Mouse (Mus musculus): Measurements from ENCODE around the gene Larp4.
A peak's percentile ranks its signal among the peaks of the same experiment; 100 is the strongest.

Larp4 gene

GRCm38 (mm10) chr15:100057698-100058097 lies 87.8 kb downstream of the Larp4 start:
- DNase-seq (ENCODE audit: low read depth, low spot score) = no peak

- DNase-seq (ENCODE audit: low read depth, low spot score) = no peak
Observed at GRCm38 (mm10) chr15:100058143-100058542, 88.3 kb downstream of the Larp4 start.

GRCm38 (mm10) chr15:100058912-100059311 lies 89.0 kb downstream of the Larp4 start:
- no peak for DNase-seq (ENCODE audit: low read depth, low spot score)

GRCm38 (mm10) chr15:100059626-100060311 lies 89.9 kb downstream of the Larp4 start:
- no peak for DNase-seq (ENCODE audit: low read depth, low spot score)

- peak; percentile 31 for DNase-seq (ENCODE audit: low read depth, low spot score)
Observed at GRCm38 (mm10) chr15:100060513-100061140, 90.8 kb downstream of the Larp4 start.

- no peak for DNase-seq (ENCODE audit: low read depth, low spot score)
Observed at GRCm38 (mm10) chr15:100061377-100061776, 91.5 kb downstream of the Larp4 start.

GRCm38 (mm10) chr15:100063229-100063773 lies 93.4 kb downstream of the Larp4 start:
- DNase-seq (ENCODE audit: low read depth, low spot score) = no peak

Data from 3T3-L1 (cell line).